Mouse (Mus musculus) lung, embryonic 15.5 days (tissue): ENCODE results near the gene Tex264. TPM values are rescaled to one million over a fixed set of nuclear protein-coding genes. Genes with fewer than 3 reads are reported as not detected.
"Not testable (repeated sequence)": the region's sequence is repeated elsewhere in the genome, so short reads cannot be mapped to it uniquely, and the experiment has no call there.

Experiments used
- ATAC-seq: fragments of 200-750 bp; cut with Nextera tagmentation; 2 replicates; pipeline ENCODE4 v1.8.0; 2017; ENCODE audit warnings: moderate number of reproducible peaks, borderline replicate concordance; ENCODE audit not compliant: low FRiP score, low TSS enrichment; ENCODE audit errors: extremely low read depth
- H3K27ac ChIP-seq: fragments of 300-500 bp; sonication (generic); 2 replicates; pipeline ENCODE4 v1.5.1; 2015; ENCODE audit warnings: moderate library complexity, mild to moderate bottlenecking, inconsistent platforms
- H3K27me3 ChIP-seq: fragments of 300-500 bp; sonication (generic); 2 replicates; pipeline ENCODE4 v1.6.1; 2015; ENCODE audit warnings: inconsistent platforms
- H3K36me3 ChIP-seq: fragments of 300-500 bp; sonication (generic); 2 replicates; pipeline ENCODE4 v1.6.1; 2015; ENCODE audit warnings: inconsistent platforms
- H3K4me1 ChIP-seq: fragments of 300-500 bp; sonication (generic); 2 replicates; pipeline ENCODE4 v1.6.1; 2015; ENCODE audit warnings: inconsistent platforms
- H3K4me2 ChIP-seq: fragments of 300-500 bp; sonication (generic); 2 replicates; pipeline ENCODE4 v1.6.1; 2015; ENCODE audit warnings: inconsistent platforms, mild to moderate bottlenecking, moderate library complexity
- H3K4me3 ChIP-seq: fragments of 300-500 bp; sonication (generic); 2 replicates; pipeline ENCODE4 v1.5.1; 2015; ENCODE audit warnings: mild to moderate bottlenecking, inconsistent platforms
- H3K9ac ChIP-seq: fragments of 300-500 bp; sonication (generic); 2 replicates; pipeline ENCODE4 v1.6.1; 2015; ENCODE audit warnings: inconsistent platforms
- H3K9me3 ChIP-seq: fragments of 300-500 bp; sonication (generic); 2 replicates; pipeline ENCODE4 v1.6.1; 2016; ENCODE audit warnings: inconsistent platforms
- WGBS: fragments of 180-500 bp; shearing (Covaris S2); methylation state at CpG from one replicate; pipeline ENCODE4 v1.1.7; 2015; 5-methylcytosine and 5-hydroxymethylcytosine counted together
- polyA plus RNA-seq: library from polyadenylated mRNA; unstranded; fragments of >200 nt; fragmentation: Nextera tagmentation; extraction: Ambion mirVana; gene quantifications from 2 replicates; pipeline ENCODE4 v1.2.1, GENCODE M21; 2015

Gene Tex264
- polyA plus RNA-seq, 1 experiment from 2014 or later = 44.6 TPM

DNA sequence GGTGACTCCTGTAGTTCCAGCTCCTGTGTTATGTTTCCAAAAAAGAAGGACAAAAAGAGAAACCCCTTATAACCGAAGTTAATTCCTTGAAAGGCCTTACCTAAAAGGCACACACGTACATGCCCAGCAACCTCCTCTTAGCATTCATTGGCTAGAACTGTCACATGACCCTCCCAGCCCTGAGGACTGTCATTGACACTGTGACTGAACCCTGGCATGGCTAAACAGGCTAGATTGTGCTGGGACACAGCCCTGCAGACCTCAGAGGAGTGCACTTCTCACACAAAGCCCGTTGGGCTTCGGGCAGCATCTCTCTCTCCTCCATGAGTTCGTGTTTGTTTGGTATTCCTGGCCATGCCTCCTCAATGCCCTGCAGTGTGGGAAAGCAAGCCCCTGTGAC, 53.5 kb downstream of the Tex264 start:
- Histone ChIP-seq H3K27ac (no peak overlapping the region), H3K36me3 (no peaks in the 10 kb centered on the region)
- ATAC-seq = no peak

DNA sequence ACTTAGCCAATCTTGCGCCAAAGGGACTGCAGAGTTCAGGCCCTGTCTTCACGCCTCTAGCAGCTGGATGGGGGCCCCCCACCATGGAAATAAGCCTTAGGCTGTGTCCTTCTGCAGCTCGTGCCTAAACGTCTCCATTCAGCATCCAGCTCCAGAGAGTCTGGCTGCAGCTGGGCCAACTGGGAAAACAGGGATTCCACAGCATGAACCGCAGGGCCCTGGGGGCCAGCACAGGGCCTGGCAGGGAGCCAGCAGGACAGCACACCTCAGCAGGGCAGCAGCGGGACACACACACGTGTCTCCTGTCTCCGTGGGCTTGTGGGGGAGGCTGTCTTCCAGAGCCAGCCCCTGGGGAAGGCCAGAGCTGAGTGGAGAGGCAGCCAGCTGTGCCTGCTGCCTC, 57.9 kb downstream of the Tex264 start:
- H3K27ac ChIP-seq, H3K4me3 ChIP-seq, H3K4me2 ChIP-seq, H3K27me3 ChIP-seq, H3K4me1 ChIP-seq, H3K36me3 ChIP-seq, H3K9ac ChIP-seq, H3K9me3 ChIP-seq, ATAC-seq: not testable (repeated sequence)
- 20% methylated on average over 8 of the region's 8 CpGs for WGBS

More for the DNA sequence above, 53.5 kb downstream of the Tex264 start:
- Histone ChIP-seq H3K27me3 (no peaks in the 10 kb centered on the region), H3K9ac (no peak overlapping the region), H3K4me1 (no peaks in the 10 kb centered on the region), H3K9me3 (no peaks in the 10 kb centered on the region), H3K4me3 (no peak overlapping the region), H3K4me2 (no peak overlapping the region)
- WGBS = 45% methylated on average over 5 of the region's 5 CpGs

DNA sequence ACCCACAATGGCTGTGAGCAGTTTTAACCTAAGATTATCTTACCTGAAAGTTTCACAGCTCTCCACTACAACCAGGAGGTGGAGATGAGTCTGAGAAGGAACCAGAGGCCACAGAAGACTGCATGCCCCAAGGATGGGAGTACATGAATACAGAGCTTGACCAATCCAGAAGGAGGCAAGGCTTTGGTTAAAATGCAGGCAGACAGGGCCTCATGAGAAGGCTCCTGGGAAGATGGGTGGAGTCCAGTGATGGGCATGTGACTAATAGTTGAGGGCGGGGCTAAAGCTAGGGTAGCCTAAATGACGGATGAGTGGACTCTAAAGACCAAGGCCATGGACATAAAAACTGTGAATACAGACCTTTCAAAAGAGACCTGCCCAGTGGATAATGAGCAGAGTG, 59.4 kb downstream of the Tex264 start, which contains the start of gene Iqcf6:
Iqcf6 (plus strand) TSS at position 301 of the 400 bp plus-strand sequence.
- Histone ChIP-seq H3K36me3 (no peaks in the 10 kb centered on the region), H3K9ac (no peak within 1 kb of the TSS), H3K27ac (no peak within 1 kb of the TSS), H3K9me3 (no peaks in the 10 kb centered on the region), H3K4me2 (no peak within 1 kb of the TSS), H3K27me3 (no peaks in the 10 kb centered on the region), H3K4me3 (no peak within 1 kb of the TSS), H3K4me1 (no peaks in the 10 kb centered on the region)
- 83% methylated on average over 2 of the region's 2 CpGs for WGBS
- ATAC-seq = no peak

DNA sequence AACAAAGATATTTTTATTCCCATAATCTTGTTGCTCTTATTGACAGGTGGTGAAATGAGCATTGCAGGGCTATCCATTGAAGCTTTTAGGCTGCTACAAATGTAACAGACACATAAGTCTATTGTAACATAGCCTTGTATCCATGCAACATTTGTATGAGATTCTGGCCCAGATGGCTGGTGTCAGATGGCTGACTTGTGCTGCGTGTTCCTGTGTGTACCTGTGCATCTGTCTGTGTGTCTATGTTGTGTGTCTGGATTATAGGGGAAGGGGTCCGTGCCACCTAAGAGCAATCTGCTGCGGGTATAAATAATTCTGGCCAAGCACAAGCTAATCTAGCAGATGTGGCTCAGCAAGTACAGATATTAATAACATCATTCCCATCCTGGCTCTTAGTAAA, 68.2 kb downstream of the Tex264 start:
- Histone ChIP-seq H3K4me2 (no peak overlapping the region), H3K27me3 (no peaks in the 10 kb centered on the region), H3K4me3 (no peak overlapping the region), H3K9me3 (no peaks in the 10 kb centered on the region), H3K9ac (no peak overlapping the region), H3K4me1 (no peaks in the 10 kb centered on the region), H3K27ac (no peak overlapping the region), H3K36me3 (no peaks in the 10 kb centered on the region)
- no peak for ATAC-seq
- WGBS = 82% methylated on average over 3 of the region's 3 CpGs

DNA sequence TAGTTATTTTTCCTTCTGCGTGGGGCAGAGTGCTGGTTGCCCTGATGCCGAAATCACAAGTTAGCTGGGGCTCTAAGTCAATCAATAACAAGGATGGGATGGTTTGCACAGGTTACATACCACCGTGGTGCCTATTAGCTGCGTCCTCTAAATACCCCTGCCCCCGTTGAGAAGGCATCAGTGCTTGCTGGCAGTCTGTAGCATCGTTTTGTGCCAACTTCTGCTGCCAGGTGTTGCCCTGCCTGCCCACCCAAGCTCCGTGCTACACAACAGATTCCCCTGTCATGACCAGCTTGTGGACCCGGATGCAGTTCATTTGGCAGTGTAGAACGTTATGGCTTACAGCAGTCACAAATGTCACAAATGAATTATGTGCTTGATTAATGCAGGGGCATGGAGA, 69.4 kb downstream of the Tex264 start:
- 72% methylated on average over 9 of the region's 9 CpGs for WGBS
- H3K27me3 ChIP-seq = no peaks in the 10 kb centered on the region
- no peaks in the 10 kb centered on the region for H3K36me3 ChIP-seq
- H3K4me3 ChIP-seq = no peak overlapping the region
- no peak overlapping the region for H3K4me2 ChIP-seq
- no peaks in the 10 kb centered on the region for H3K9me3 ChIP-seq
- H3K27ac ChIP-seq = no peak overlapping the region
- H3K9ac ChIP-seq = no peak overlapping the region
- H3K4me1 ChIP-seq = no peaks in the 10 kb centered on the region
- no peak for ATAC-seq

DNA sequence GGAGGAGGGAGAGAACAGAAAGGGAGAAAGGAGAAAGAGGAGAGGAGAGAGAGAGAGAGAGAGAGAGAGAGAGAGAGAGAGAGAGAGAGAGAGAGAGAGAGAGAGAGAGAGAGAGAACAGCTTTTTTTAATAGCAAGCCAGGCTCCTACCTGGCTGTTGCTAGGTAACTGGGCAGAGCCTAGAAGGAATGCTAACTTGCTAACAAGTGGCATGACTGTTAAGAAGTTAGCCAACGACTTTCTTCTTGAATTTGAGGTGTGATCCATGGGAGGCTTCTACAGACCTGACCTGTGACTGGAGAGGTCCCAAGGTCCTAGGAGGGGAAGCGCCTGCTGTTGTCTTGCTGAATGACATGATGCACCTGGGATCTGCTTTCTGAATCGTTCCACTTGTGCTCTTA, 71.1 kb downstream of the Tex264 start:
- 9% methylated on average over 3 of the region's 3 CpGs for WGBS
- no peak overlapping the region for H3K4me3 ChIP-seq
- no peaks in the 10 kb centered on the region for H3K27me3 ChIP-seq
- no peaks in the 10 kb centered on the region for H3K9me3 ChIP-seq
- H3K9ac ChIP-seq = no peak overlapping the region
- no peaks in the 10 kb centered on the region for H3K36me3 ChIP-seq
- no peak for ATAC-seq
- no peaks in the 10 kb centered on the region for H3K4me1 ChIP-seq
- H3K27ac ChIP-seq = no peak overlapping the region
- H3K4me2 ChIP-seq = peak overlapping the region; percentile 6; the same call in 1 of the 2 replicates

DNA sequence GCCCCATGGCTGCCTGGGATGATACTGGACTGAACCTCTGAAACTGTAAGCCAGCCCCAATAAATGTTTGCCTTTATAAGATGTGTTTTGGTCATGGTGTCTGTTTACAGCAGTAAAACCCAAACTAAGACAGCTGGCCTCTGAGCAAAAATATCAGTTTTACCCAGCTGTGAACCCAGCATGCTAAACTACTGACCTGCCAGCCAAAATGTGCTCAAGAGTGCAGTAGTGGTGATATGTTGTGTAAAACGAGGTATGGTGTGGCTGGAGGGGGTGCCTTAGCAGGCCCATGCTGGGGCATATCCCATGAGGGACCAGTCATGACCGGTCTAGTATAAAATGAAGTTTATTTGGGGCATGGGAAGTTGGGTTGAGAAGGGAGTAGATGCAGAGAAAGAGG, 71.8 kb downstream of the Tex264 start:
- H3K4me3 ChIP-seq = no peak overlapping the region
- H3K36me3 ChIP-seq = no peaks in the 10 kb centered on the region
- H3K9me3 ChIP-seq = no peaks in the 10 kb centered on the region
- no peak for ATAC-seq
- 52% methylated on average over 2 of the region's 2 CpGs for WGBS
- no peak overlapping the region for H3K9ac ChIP-seq
- H3K4me1 ChIP-seq = no peaks in the 10 kb centered on the region
- H3K27ac ChIP-seq = no peak overlapping the region
- no peaks in the 10 kb centered on the region for H3K27me3 ChIP-seq
- H3K4me2 ChIP-seq = no peak overlapping the region

DNA sequence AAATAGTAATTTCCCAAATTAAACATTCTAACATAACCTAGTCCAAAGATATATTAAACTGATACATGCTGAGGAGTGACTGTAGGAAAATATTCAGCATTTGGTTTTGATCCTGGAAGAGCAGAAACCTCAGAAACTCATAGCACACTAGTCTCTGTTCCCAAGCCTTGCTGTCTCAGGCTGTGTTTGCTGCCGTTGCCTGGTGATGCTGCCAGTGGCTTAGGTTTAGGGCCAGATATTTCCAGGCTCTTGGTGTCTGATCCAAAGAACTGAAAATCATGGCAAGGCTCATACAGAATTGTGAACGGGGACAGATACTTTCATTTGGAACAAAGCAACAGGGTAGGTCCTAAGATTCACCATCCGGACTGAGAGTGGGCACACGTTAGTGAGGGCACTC, 75.0 kb downstream of the Tex264 start:
- Histone ChIP-seq H3K9me3 (no peaks in the 10 kb centered on the region), H3K36me3 (no peaks in the 10 kb centered on the region), H3K4me2 (no peak overlapping the region), H3K4me3 (no peak overlapping the region), H3K27me3 (no peaks in the 10 kb centered on the region), H3K27ac (no peak overlapping the region), H3K9ac (no peak overlapping the region), H3K4me1 (no peaks in the 10 kb centered on the region)
- ATAC-seq = no peak
- WGBS = 71% methylated on average over 4 of the region's 4 CpGs

Other genes with a start within 250 kb of the Tex264 start
- gene Acy1, start 247.6 kb downstream of the Tex264 start, polyA plus RNA-seq = 31.6 and 32.6 TPM in 2 replicates
- gene Abhd14b, start 238.5 kb downstream of the Tex264 start, polyA plus RNA-seq = 12.8 and 15.3 TPM in 2 replicates
- gene Abhd14a, start 238.2 kb downstream of the Tex264 start, polyA plus RNA-seq = 52.5 and 53.2 TPM in 2 replicates
- 80.6 and 87.8 TPM in 2 replicates for gene Pcbp4, start 232.6 kb downstream of the Tex264 start, polyA plus RNA-seq
- gene Gpr62, start 220.0 kb downstream of the Tex264 start, polyA plus RNA-seq = 0.07 and 0.20 TPM in 2 replicates
- gene Rrp9, start 210.0 kb downstream of the Tex264 start, polyA plus RNA-seq = 48.7 and 50.7 TPM in 2 replicates
- gene Parp3, start 209.0 kb downstream of the Tex264 start, polyA plus RNA-seq = 3.2 and 3.5 TPM in 2 replicates
- not detected in 2 replicates for gene Iqcf1, start 186.0 kb downstream of the Tex264 start, polyA plus RNA-seq
- gene Iqcf5, start 171.4 kb downstream of the Tex264 start, polyA plus RNA-seq = not detected in 2 replicates
- gene Iqcf3, start 124.3 kb downstream of the Tex264 start, polyA plus RNA-seq = not detected in 2 replicates
- gene Iqcf4, start 114.9 kb downstream of the Tex264 start, polyA plus RNA-seq = not detected in 2 replicates
- gene Iqcf6, start 59.3 kb downstream of the Tex264 start, polyA plus RNA-seq = not detected in 2 replicates
- 0.25 TPM in 1 of 2 replicates, not detected in the other for gene Grm2, start 29.8 kb downstream of the Tex264 start, polyA plus RNA-seq
- 6.6 and 7.1 TPM in 2 replicates for gene Rad54l2, start 103.3 kb upstream of the Tex264 start, polyA plus RNA-seq
- gene Dcaf1, start 135.9 kb upstream of the Tex264 start, polyA plus RNA-seq = 17.4 and 18.4 TPM in 2 replicates
- gene Rbm15b, start 201.5 kb upstream of the Tex264 start, polyA plus RNA-seq = 10.7 and 11.5 TPM in 2 replicates
- 269 and 298 TPM in 2 replicates for gene Manf, start 206.1 kb upstream of the Tex264 start, polyA plus RNA-seq